Mouse (Mus musculus) intestine, embryonic 16.5 days (tissue): ENCODE measurements around the gene Nmnat3. TPM values are rescaled to one million over a fixed set of nuclear protein-coding genes. Genes with fewer than 3 reads are reported as not detected.
A peak's percentile ranks its signal among the peaks of the same experiment; 100 is the strongest.

Experiments
- ATAC-seq: fragments of 200-750 bp; cut with Nextera tagmentation; 2 replicates; pipeline ENCODE4 v1.8.0; 2017; ENCODE audit warnings: moderate TSS enrichment, moderate library complexity
- H3K27ac ChIP-seq: fragments of 300-500 bp; sonication (generic); 2 replicates; pipeline ENCODE4 v1.5.1; 2014; ENCODE audit warnings: mild to moderate bottlenecking, low read length
- H3K27me3 ChIP-seq: fragments of 300-500 bp; sonication (generic); replicated peaks from 2 replicates; pipeline ENCODE4 v1.6.1; 2014; ENCODE audit warnings: low read length, control low read depth, mixed read lengths; ENCODE audit not compliant: control insufficient read depth, insufficient read depth
- H3K36me3 ChIP-seq: fragments of 300-500 bp; sonication (generic); 2 replicates; pipeline ENCODE4 v1.6.1; 2014; ENCODE audit warnings: low read length, control low read depth; ENCODE audit not compliant: control insufficient read depth, insufficient read depth
- H3K4me1 ChIP-seq: fragments of 300-500 bp; sonication (generic); 2 replicates; pipeline ENCODE4 v1.6.1; 2014; ENCODE audit warnings: low read length, control low read depth, mixed read lengths; ENCODE audit not compliant: control insufficient read depth, insufficient read depth
- H3K4me2 ChIP-seq: fragments of 300-500 bp; sonication (generic); 2 replicates; pipeline ENCODE4 v1.6.1; 2014; ENCODE audit warnings: low read depth, low read length, control low read depth
- H3K4me3 ChIP-seq: fragments of 300-500 bp; sonication (generic); 2 replicates; pipeline ENCODE4 v1.5.1; 2014; ENCODE audit warnings: mild to moderate bottlenecking, low read length
- H3K9ac ChIP-seq: fragments of 300-500 bp; sonication (generic); 2 replicates; pipeline ENCODE4 v1.6.1; 2014; ENCODE audit warnings: low read depth, low read length
- H3K9me3 ChIP-seq: fragments of 300-500 bp; sonication (generic); 2 replicates; pipeline ENCODE4 v1.6.1; 2016; ENCODE audit warnings: low read length, control low read depth; ENCODE audit not compliant: control insufficient read depth
- WGBS: fragments of 180-500 bp; shearing (Covaris S2); extraction: QIAGEN DNeasy Blood & Tissue Kit; methylation state at CpG from one replicate; pipeline ENCODE4 v1.1.7; 2014; 5-methylcytosine and 5-hydroxymethylcytosine counted together
- polyA plus RNA-seq: library from polyadenylated mRNA; unstranded; fragments of >200 nt; fragmentation: Nextera tagmentation; extraction: Ambion mirVana; gene quantifications from 2 replicates; pipeline ENCODE4 v1.2.1, GENCODE M21; 2015

Gene Nmnat3
- polyA plus RNA-seq, 1 experiment from 2014 or later, result 20.1 TPM

GRCm38 (mm10) chr9:98300582-98300981 is 13.3 kb downstream of the Nmnat3 start:
- no peak overlapping the region for H3K9ac ChIP-seq
- no peaks in the 10 kb centered on the region for H3K9me3 ChIP-seq
- H3K4me3 ChIP-seq, result no peak overlapping the region
- H3K4me1 ChIP-seq, result peaks cover 13% of the 10 kb centered on the region
- H3K27me3 ChIP-seq, result no peaks in the 10 kb centered on the region
- no peak overlapping the region for H3K4me2 ChIP-seq
- no peak for ATAC-seq
- 79% methylated on average over 7 of the region's 7 CpGs for WGBS
- H3K36me3 ChIP-seq, result no peaks in the 10 kb centered on the region
- no peak overlapping the region for H3K27ac ChIP-seq

- Histone ChIP-seq H3K4me1 (peaks cover 11% of the 10 kb centered on the region; the same call in 1 of the 2 replicates), H3K27ac (peak overlapping the region; percentile 35), H3K27me3 (no peaks in the 10 kb centered on the region), H3K36me3 (no peaks in the 10 kb centered on the region), H3K4me2 (no peak overlapping the region), H3K4me3 (no peak overlapping the region), H3K9ac (no peak overlapping the region), H3K9me3 (no peaks in the 10 kb centered on the region)
- peak; percentile 85 for ATAC-seq
- 52% methylated on average over 6 of the region's 6 CpGs for WGBS
Measured at GRCm38 (mm10) chr9:98307011-98307410, 19.8 kb downstream of the Nmnat3 start.

GRCm38 (mm10) chr9:98311316-98311965 is 24.2 kb downstream of the Nmnat3 start:
- H3K27me3 ChIP-seq, result no peaks in the 10 kb centered on the region
- no peaks in the 10 kb centered on the region for H3K9me3 ChIP-seq
- 87% methylated on average over 12 of the region's 12 CpGs for WGBS
- H3K4me2 ChIP-seq, result no peak overlapping the region
- no peak overlapping the region for H3K9ac ChIP-seq
- H3K27ac ChIP-seq, result no peak overlapping the region
- H3K4me3 ChIP-seq, result no peak overlapping the region
- H3K4me1 ChIP-seq, result peaks cover 11% of the 10 kb centered on the region; the same call in 1 of the 2 replicates
- H3K36me3 ChIP-seq, result no peaks in the 10 kb centered on the region
- ATAC-seq, result no peak

- H3K9me3 ChIP-seq, result no peaks in the 10 kb centered on the region
- WGBS, result 73% methylated on average over 6 of the region's 6 CpGs
- peak; percentile 40; the same call in 1 of the 2 replicates for ATAC-seq
- no peaks in the 10 kb centered on the region for H3K27me3 ChIP-seq
- H3K27ac ChIP-seq, result no peak overlapping the region
- H3K4me3 ChIP-seq, result no peak overlapping the region
- no peaks in the 10 kb centered on the region for H3K36me3 ChIP-seq
- H3K4me2 ChIP-seq, result no peak overlapping the region
- H3K9ac ChIP-seq, result no peak overlapping the region; the same call in 1 of the 2 replicates
- H3K4me1 ChIP-seq, result no peaks in the 10 kb centered on the region
Measured at GRCm38 (mm10) chr9:98312622-98313374, 25.6 kb downstream of the Nmnat3 start.

- Histone ChIP-seq H3K9ac (no peak overlapping the region), H3K4me3 (no peak overlapping the region), H3K9me3 (no peaks in the 10 kb centered on the region), H3K4me2 (no peak overlapping the region), H3K27ac (no peak overlapping the region), H3K4me1 (no peaks in the 10 kb centered on the region), H3K36me3 (no peaks in the 10 kb centered on the region), H3K27me3 (no peaks in the 10 kb centered on the region)
- WGBS, result 70% methylated on average over 6 of the region's 6 CpGs
- ATAC-seq, result peak; percentile 67
Measured at GRCm38 (mm10) chr9:98313587-98313986, 26.4 kb downstream of the Nmnat3 start.

DNA sequence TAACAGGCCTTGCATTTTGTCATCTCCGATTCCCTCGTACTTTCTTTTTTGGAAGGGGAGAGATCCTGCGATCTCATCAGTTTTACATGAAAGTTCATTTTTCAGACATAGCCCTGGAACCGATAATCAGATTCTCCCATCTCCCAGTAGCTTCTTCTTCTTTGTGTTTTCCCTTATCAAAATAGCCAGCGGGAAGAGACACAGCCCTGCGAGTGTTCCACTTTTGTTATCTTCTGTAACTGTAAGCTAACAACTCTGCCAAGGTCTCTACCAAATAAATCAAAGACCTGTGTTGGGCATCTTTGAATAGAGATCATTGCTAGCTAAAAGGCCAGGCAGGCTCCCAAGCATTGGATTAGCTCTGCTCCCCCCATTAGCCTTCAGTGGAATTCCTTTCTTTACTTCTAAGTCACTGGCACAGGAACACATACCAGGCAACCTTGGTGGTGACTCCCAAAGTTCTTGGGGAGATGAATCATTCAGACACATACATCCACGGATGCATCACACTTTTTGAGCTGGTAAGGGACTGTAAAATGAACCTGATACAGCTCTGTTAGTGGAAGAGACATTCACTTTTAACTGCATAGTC is 26.9 kb downstream of the Nmnat3 start:
- no peak overlapping the region for H3K27ac ChIP-seq
- 0 out of 2 replicates have a peak, but pooled peaks cover 1% of the 10 kb centered on the region for H3K4me1 ChIP-seq
- no peak overlapping the region for H3K9ac ChIP-seq
- H3K36me3 ChIP-seq, result no peaks in the 10 kb centered on the region
- no peak for ATAC-seq
- H3K4me2 ChIP-seq, result no peak overlapping the region
- no peaks in the 10 kb centered on the region for H3K9me3 ChIP-seq
- no peak overlapping the region for H3K4me3 ChIP-seq
- H3K27me3 ChIP-seq, result no peaks in the 10 kb centered on the region
- WGBS, result 80% methylated on average over 7 of the region's 7 CpGs

- Histone ChIP-seq H3K4me3 (no peak overlapping the region), H3K36me3 (no peaks in the 10 kb centered on the region), H3K27ac (no peak overlapping the region), H3K9me3 (peaks cover 11% of the 10 kb centered on the region; the same call in 1 of the 2 replicates), H3K4me1 (0 out of 2 replicates have a peak, but pooled peaks cover 2% of the 10 kb centered on the region), H3K4me2 (no peak overlapping the region), H3K27me3 (no peaks in the 10 kb centered on the region), H3K9ac (no peak overlapping the region)
- 72% methylated on average over 4 of the region's 4 CpGs for WGBS
- ATAC-seq, result no peak
Measured at GRCm38 (mm10) chr9:98317897-98318296, 30.7 kb downstream of the Nmnat3 start.

GRCm38 (mm10) chr9:98318875-98319274 is 31.6 kb downstream of the Nmnat3 start:
- Histone ChIP-seq H3K27ac (no peak overlapping the region), H3K9me3 (peaks cover 11% of the 10 kb centered on the region; the same call in 1 of the 2 replicates), H3K4me1 (0 out of 2 replicates have a peak, but pooled peaks cover 2% of the 10 kb centered on the region), H3K4me2 (no peak overlapping the region), H3K27me3 (no peaks in the 10 kb centered on the region), H3K4me3 (no peak overlapping the region), H3K36me3 (no peaks in the 10 kb centered on the region), H3K9ac (no peak overlapping the region)
- 44% methylated on average over 3 of the region's 3 CpGs for WGBS
- no peak for ATAC-seq

GRCm38 (mm10) chr9:98320785-98321184 is 33.5 kb downstream of the Nmnat3 start:
- Histone ChIP-seq H3K4me1 (0 out of 2 replicates have a peak, but pooled peaks cover 2% of the 10 kb centered on the region), H3K4me3 (no peak overlapping the region), H3K9ac (no peak overlapping the region), H3K36me3 (no peaks in the 10 kb centered on the region), H3K4me2 (no peak overlapping the region), H3K27ac (no peak overlapping the region), H3K9me3 (peaks cover 11% of the 10 kb centered on the region; the same call in 1 of the 2 replicates), H3K27me3 (no peaks in the 10 kb centered on the region)
- no peak for ATAC-seq
- 94% methylated on average over 3 of the region's 3 CpGs for WGBS
